Mouse (Mus musculus): ENCODE measurements at regions not wholly inside any gene's neighbourhood (a gene's known extent, or its start where the extent isn't known, plus 50 kb on each side); places are given as distances from the start of the nearest gene placed in this dataset.

DNA sequence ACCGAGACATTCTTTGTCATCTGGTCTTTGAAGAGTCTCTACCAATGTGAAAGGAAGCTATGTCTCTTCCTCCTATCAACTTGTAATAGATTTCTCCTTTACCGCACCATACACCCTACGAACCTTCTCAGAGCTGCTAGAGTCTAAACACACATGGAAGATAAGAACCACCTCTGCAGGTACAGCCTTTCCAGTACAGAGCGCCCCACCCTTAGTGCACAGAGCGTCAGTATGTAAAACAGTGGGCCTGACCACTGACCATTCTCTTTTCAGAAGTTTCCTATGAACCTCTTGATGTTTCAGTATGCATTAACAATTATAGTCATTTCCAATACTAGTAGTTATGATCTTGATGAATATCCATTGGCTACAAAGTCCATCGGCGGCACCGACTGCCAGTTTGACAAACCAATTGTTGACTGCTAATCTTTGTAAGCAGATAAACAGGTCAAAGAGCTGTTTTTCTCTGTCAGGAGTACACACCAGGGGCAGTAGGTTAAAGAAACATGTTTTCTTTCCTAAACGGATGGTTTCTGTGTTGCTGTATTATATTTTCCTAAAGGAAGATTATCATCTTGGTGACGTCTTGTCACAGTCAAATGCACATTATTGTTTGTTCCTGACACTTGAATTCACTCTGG lies 50.1 kb upstream of the Crot start:
- in situ Hi-C loops (cut with MseI, MboI), result loop anchor here in 1 of 2 experiments (10.0 kb wide), 1 partner anchor 102 kb away; no protein-coding TSS in a partner anchor

Measured in mouse trophoblast stem cell (cell line).